Mouse (Mus musculus): ENCODE data around the gene Prr5. TPM values are rescaled to one million over a fixed set of nuclear protein-coding genes. Genes with fewer than 3 reads are reported as not detected.
A peak's percentile ranks its signal among the peaks of the same experiment; 100 is the strongest.

The Prr5 gene
- total RNA-seq, 2 experiments from 2014 or later, result 3.4 to 3.5 TPM

DNA sequence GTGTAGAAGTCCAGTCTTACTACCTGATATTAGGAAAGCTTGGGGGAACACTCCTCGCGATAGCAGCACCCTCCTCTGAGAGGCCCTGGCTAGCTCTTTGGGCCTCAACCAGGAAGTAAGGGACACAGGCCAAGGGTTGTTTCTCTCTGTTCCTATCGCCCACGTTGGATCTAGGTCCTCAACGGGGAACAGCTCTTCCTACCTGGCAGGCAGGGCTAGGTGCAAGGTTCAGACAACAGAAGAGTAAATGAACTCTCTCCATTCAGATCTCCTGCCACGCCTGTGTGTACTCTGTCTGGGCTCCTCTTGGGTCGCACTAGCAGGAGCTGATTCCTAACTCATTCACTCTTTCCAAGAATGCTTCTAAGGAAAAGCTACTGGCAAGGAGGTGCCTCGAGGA, 5.9 kb downstream of the Prr5 start:
- intact Hi-C loops (cut with DNase I), result no loop called here
- DNase-seq, result no peak

DNA sequence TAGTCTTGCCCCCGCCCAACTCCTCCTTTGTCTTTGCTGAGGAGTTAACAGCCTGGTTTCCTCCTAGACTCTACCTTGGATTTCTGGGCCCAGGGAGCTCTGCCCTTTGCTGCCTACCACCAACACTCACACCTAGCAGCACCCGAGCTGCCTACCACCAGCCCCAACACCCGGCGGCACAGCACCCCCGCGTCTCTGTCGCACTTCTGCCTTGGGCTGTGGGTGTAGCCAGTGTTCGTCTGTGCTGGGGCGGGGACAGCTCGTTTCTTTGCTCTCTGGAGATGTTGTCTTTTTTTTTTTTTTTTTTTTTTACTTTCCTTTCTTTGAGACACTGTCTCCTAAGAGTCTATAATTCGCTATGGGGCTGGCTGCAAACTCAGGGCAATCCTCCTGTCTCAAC, 8.5 kb downstream of the Prr5 start:
- intact Hi-C loops (cut with DNase I), result no loop called here
- DNase-seq, result no peak

DNA sequence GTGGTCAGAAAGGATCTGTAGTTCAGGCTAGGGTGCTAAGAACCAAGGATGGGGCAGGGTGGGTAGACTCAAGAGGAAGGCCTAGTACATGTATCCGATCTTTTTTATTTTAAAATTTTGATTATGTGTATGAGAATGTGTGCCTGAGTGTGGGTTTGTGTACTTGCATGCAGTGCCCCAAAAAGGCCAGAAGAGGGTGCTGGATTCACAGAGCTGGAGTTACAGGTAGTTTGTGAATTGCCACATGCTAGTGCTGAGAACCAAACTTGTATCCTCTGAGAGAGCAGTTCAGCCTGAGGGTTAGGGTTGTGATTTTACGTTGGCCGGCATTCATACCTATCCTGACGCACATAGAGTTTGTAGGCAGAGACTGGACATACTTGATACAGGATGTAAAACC, 9.7 kb downstream of the Prr5 start:
- intact Hi-C loops (cut with DNase I), result no loop called here
- DNase-seq, result no peak

DNA sequence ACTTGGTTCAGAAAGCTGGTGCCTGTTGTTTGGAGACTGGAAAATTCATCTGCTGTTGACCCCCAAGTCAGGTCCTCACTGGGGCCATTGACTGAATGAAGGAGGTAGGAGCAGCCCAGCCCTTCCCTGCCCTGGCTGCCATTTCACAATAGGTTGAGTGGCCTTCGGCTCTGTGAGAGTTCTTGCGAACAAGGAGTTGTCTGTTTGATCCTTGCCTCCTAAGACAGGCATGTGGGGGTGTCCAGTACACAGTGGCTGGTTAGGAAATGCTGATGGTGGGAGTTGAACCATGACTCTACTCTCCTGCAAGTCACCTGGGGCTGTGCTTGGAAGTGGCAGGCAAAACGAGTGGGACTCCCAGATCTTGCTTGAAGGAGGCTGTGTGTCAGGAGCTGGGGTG, 10.4 kb downstream of the Prr5 start:
- intact Hi-C loops (cut with DNase I), result loop anchor here (2.0 kb wide), 1 partner anchor 21 kb away; no protein-coding TSS in a partner anchor
- no peak for DNase-seq

DNA sequence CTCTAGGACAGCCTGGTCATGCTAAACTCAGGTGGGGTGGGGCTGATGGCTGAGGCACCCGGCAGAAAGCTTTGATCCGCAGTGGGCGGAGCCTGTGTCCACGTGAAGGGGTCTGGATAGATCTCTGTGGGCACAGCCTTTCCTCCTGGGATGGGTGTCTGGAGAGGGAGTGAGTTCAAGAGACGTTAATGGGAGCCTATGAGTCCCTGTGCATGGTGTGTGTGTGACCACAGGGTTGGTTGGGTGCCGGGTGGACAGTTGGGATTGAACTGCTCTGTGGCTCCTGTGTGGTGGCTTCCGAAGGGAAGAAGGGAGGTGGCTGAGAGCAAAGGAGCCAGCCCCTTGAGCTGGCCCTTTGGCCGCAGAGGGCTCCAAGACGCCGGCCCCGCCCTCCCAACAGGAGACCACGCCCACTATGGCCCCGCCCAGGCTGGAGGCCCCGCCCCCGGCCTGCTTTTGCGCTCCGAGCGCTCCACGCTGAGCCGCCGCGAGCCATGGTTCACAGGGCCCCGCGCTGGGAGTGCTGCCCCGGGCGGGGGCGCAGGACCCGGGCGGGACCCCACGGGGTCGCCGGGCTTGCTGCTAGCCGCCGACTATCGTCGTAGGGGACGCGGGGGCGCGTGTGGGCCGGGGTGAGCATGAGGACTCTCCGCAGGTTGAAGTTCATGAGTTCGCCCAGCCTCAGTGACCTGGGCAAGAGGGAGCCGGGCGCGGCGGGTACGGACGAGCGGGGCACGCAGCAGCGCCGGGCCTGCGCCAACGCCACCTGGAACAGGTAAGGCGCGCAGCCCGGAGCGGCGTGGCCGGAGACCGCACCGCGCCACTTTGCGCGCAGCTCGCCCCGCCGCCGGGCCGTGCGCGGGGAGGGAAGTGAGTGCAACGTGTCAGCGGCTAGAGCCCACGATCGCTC, 11.4 kb downstream of the Prr5 start:
- peak; percentile 91 to 96 for DNase-seq
- intact Hi-C loops (cut with DNase I), result loop anchor here (2.0 kb wide), 1 partner anchor 20 kb away; no protein-coding TSS in a partner anchor

DNA sequence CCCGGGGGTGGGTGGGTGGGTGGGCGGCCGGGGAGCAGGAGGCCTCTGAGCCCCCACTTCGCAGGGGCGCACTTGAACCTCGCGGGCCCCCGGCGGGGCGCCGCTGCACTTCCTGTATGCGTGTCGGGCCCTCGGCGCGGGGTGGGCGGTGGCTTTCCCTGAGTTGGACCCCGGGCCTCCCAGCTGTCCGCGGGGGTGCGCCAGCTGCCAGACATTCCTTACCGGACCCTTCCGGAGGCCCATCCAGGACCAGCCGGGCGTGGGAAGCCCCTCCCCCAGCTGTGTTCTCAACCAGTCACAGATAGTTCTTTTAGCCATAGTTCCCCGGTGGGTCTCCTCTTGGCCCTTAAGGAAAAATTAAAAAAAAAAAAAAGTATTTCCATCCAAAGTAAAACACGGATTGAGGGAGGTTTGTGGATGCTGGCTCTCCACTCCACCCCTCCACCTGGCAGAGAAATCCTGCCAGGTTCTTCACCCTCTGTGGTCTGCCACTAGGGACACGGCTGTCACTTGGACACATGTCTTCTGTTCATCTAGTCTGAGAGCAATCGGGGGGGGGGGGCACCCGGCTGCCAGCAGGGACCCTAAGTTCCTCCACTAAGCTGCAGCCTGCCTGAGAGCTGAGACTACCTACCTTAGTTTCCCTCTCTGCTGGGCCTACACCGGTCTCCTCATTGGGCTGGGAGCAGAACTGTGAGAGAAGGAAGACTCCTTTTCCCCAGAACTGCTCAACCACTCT, 12.2 kb downstream of the Prr5 start:
- DNase-seq, result peak; percentile 45 to 50
- intact Hi-C loops (cut with DNase I), result loop anchor here (2.0 kb wide), 1 partner anchor 19 kb away; no protein-coding TSS in a partner anchor

DNA sequence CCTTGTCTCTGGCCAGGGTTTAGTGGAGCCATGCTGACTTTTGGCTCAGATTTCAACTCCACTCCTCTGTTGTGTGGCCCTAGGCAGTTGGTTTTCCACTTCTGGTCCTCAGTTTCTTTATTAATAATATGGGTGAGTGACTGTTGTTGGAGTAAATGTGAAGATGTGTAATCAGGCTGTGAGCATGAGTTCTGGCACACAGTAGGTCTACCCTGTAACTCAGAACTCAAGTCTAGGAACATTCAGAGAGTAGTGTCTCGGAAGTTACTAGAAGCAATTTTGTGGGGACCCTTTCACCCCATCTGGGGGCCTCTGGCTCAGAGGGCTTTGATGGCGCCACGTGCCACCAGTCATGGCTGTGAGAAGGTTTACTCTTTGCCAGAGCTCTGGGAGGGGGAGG, 12.8 kb downstream of the Prr5 start:
- intact Hi-C loops (cut with DNase I), result no loop called here

DNA sequence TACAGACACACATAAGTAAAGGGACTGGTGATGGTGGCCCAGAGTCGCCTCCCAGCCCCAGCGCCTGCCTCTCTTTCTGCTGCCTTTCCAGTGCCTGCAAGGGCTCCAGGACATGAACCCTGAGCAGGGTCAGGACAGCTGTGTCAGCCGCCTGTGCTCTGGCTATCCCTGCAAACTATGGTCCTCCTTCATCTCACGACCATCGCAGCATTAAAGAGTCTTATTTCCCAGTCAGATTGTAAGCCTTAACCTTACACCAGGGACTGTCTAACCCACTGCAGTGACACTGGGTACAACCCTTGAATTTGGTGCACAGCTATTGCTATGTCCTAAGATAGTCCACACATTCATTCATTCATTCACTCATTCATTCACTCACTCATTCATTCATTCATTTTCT, 13.4 kb downstream of the Prr5 start:
- DNase-seq, result no peak
- intact Hi-C loops (cut with DNase I), result no loop called here

More for the DNA sequence above, 12.8 kb downstream of the Prr5 start:
- DNase-seq, result no peak

DNA sequence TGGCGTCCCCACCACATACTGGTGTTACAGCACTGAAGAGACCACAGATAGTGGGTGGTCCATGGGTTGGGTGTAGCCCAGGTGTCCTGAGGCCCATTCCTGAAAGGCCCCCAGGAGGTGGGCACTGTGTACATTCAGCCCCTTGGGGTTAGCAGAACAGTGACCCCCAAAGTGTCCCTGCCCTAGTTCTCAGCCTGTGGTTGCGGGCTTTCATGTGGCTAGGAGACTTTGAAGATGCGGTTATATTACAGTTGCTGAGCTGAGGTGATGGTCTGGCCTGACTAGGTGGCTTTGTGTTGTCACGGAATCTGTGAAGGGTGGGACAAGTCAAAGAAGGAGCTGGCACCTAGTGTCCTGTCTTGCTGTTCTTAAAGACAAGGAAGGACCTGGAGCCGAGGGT, 15.1 kb downstream of the Prr5 start:
- DNase-seq, result no peak
- intact Hi-C loops (cut with DNase I), result no loop called here

DNA sequence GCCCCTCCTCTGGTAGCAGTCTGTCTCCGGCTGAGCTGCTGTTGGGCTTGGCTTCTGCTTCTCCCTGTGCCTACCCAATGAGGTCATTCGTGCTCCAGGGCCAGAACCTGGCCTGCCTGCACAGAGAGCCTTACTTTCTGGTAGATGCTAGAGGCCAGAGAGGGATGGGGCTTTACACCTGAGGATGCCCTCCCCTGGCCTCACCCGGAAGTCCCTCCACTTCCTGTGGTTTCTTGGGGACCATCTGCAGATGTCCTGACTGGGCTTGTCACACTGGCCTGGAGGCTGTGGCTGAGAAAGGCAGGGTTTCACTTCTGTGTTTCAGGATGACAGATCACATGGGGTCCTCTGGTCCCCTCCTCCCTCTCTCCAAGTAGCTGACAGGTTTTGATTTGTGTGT, 16.0 kb downstream of the Prr5 start:
- DNase-seq, result no peak
- intact Hi-C loops (cut with DNase I), result no loop called here

DNA sequence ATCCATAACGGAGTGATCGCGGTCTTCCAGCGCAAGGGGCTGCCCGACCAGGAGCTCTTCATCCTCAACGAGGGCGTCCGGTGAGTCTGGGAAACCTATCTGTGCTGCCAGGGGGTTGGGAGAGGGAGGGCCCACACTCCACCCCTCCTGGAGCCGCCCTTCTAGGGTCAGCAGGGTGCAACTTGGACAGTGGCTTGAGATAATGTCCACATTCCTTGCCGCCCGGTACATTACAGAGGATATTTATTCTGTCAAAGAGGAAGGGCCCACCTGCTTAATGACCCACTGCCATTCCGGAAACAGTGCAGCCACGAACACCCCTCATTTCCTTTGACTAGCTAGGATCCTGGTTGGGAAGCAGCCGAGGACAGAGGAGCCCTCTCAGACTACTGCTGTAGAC, 18.5 kb downstream of the Prr5 start:
- intact Hi-C loops (cut with DNase I), result no loop called here
- DNase-seq, result no peak

DNA sequence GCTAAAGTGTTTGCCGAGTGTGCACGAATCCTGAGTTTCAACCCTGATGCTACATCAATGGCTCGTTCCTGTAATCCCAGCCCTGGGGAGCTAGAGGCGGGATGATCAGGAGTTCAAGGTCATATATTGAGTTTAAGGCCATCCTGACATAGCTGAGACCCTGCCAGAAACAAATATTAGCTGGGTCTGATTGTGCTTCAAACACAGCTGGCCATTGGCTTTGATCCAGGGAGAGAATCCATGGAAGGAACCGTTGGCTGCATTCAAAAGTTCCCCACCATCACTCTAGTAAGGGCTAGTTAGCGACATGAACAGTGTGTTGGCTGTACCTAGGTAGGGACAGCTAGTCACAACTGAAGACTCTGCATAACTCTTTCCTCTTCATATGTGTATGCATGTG, 19.9 kb downstream of the Prr5 start:
- intact Hi-C loops (cut with DNase I), result no loop called here
- no peak for DNase-seq

DNA sequence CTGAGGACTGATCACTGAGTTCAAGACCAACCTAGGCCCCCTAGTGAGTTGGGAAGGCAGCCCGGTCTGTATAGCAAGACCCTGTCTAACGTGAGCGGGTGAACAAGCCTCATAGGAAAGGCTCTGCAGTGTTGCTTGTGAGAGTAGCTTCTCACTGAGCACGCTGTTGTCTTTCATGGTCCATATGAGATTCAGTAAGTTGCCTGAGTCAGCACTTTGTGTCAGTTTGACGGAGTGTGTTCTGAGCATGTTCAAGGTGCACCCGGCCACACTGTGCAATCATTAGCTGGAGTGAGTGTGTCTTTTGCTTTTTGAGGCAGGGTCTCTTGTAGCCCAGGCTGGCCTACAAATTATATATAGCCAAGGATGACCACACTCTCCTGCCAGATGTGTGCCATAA, 22.1 kb downstream of the Prr5 start:
- intact Hi-C loops (cut with DNase I), result no loop called here
- DNase-seq, result no peak

DNA sequence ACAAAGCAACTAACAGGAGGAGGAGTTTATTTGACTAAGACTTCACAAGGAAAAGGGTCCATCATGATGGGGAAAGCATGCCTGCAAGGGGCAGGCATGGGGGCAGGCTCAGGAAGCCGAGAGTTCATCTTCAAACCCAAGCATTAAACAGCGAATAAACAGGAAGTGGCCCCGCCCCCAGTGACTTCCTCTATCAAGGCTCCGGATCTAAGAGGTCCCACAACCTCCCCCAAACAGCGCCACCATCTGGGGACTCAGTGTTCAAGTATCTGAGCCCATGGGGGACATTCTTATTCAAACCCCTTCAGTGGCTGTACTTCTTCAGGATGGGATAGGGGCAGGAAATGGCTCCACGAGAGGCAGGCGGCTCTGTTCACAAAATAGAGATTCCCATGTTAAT, 23.2 kb downstream of the Prr5 start:
- intact Hi-C loops (cut with DNase I), result no loop called here
- DNase-seq, result no peak

DNA sequence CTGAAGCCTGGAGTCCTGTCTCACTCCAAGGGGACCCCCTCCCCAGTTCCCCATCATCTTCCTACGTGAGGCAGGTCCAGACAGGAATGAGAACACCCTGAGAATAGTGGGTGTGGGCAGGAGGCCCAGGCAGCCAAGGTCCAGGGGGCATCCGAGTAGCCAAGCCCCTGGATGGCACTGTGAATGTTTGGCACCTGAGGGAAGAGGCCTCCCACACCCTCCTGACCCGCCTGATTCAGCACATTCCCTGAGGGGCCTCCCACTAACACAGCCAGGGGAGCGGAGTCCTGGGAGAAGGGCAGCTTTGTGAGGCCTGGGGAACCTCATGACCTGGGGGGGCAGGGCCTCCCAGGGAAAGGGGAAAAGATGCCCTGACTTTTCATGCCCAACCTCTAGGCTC, 26.6 kb downstream of the Prr5 start:
- DNase-seq, result no peak
- intact Hi-C loops (cut with DNase I), result no loop called here

DNA sequence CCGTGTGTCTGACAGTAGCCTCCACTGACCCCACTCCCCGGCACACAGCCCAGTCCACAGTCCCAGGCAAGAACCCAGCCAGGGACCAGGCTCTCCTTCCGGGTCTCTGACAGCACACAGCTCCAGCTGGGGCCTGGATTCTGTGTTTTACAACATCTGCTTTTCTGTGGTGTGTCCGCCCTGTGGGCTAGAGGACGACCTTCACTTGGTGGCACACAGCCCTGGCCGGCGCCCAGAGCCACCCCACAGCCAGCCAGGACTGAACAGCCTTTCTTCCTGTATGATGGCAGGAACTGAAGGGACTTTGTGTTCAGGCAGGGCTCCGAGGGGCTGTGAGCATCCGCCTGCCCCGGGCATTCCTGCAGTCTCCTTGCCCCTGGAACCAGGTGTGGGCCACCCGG, 28.2 kb downstream of the Prr5 start:
- peak; percentile 70 to 75 for DNase-seq
- intact Hi-C loops (cut with DNase I), result no loop called here

DNA sequence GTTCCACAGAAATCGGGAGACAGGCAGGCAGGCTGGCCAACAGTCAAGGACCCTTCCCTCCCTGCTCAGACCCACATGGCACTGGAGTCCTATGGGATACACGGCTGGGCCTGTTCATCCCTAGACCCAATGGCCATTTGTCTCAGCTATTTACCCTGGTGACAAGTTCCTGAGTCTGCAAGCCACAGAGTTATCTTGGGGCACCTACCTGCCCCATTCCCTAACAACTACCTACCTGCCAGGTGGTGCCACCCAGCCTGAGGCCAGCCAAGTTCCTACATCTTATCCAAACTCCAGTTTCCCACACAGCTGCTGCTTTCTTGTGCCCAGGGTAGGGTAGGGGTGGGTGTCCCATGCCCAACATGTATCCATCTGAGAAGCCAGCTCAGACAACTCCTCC, 28.8 kb downstream of the Prr5 start:
- intact Hi-C loops (cut with DNase I), result no loop called here
- DNase-seq, result no peak

DNA sequence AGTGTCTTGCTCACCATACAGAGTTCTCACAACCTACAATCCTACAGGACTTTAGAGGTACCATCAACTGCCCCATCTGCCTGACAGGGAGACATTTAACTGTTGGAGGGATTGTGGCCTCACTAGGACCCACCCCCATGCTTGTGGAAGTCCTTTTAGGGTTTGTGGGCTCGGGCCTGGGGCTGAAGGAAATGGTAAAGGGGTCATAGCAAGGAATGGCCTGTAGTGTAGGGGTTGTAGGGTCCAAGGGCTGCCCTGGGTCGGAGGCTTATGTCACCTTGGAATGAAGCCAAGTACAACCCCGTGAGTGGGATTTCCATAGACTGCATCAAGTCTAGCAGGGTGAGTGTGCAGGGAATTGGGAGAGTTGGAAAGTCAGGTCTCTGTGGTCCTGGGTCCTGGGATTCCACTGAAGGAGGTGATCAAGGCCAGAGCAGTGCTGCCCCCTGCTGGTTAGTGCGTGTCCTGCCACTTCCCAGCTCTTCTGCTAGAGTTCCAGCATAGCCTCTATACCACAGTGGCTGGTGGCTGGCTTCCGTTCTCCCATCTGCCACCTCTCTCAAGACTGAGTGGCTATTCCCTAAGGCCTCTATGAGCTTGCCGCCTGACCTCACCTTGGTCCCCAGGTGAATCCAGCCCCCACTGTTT, 30.9 kb downstream of the Prr5 start:
- DNase-seq, result peak in 1 of 2 experiments; percentile 68
- intact Hi-C loops (cut with DNase I), result loop anchor here (2.0 kb wide), 2 partner anchors 19 to 27 kb away; no protein-coding TSS in a partner anchor

DNA sequence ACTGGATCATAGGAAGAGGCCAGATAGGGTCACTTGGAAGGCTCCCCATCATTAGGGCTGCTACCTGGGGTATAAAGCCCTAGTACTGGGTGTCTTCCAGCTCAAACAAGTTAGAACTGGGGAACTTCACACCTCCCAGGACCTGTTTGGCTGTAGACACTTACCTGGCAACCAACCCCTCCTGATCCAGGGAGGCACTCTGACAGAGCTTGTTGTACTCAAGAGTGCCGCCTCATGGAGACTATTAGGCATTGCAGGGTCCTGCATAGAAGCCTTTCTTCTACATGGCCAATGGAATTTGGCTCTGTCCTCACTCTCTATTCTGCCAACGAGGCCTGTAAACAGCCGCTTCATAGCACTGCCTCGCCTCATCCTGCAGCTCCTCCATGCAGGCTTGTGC, 32.5 kb downstream of the Prr5 start:
- intact Hi-C loops (cut with DNase I), result loop anchor here (2.0 kb wide), 2 partner anchors 21 to 29 kb away; no protein-coding TSS in a partner anchor
- peak in 1 of 2 experiments; percentile 35 for DNase-seq

DNA sequence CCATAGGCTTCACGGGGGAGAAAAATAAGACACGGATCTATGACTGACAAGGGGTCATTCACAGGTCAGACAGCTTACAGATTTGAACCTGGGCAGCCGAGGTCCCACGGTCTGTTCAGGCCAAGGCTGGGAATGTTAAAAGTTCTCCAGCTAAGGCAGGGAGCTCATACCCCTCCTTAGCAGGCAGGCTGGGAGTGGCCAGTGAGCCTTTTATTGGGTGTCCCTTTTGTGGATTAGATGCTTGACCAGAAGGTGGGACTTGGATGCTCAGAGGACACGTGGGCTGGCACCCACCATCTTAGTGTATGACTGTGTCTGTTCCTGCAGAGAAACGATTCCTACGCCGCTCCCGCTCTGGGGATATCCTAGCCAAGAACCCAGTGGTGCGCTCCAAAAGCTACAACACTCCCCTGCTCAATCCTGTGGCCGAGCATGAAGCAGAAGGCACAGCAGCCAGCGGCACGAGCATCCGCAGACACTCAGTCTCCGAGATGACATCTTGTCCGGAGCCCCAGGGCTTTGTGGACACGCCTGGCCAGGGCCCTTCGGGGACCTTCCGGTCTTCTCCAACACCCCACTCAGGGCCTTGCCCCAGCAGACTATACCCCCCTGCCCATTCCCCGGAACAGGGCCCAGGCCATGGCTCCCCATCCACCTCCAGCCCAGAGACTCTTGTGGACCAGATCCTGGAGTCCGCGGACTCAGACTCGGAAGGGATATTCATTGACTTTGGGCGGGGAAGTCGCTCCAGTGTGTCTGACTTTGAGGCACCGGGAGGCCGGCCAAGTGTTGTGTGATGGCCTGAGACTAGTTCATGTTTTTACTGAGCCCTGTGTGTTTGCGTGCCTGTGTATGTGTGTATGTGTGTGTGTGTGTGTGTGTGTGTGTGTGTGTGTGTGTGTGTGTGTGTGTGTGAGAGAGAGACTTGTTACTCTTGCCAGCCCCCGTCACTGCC, 33.2 kb downstream of the Prr5 start:
- DNase-seq, result peak; percentile 45 to 49
- intact Hi-C loops (cut with DNase I), result no loop called here

Measured in gastrocnemius, postnatal 36 days (tissue).